Mouse (Mus musculus) hematopoietic stem cell, adult 5-6 weeks (primary cell): ENCODE measurements around the gene Npffr2. TPM values are rescaled to one million over a fixed set of nuclear protein-coding genes. Genes with fewer than 3 reads are reported as not detected.

Experiments
- ATAC-seq, 2 experiments: fragments of 125-278 bp in 1 of 2; replicated peaks in 1 of 2; 2 replicates each; pipeline ENCODE4 v1.8.0; 2016 to 2017; ENCODE audit warnings: inconsistent platforms in 2 of 2, mild to moderate bottlenecking in 2 of 2, moderate number of reproducible peaks in 2 of 2, low read depth in 1 of 2, moderate TSS enrichment in 1 of 2; ENCODE audit not compliant: low FRiP score in 2 of 2, poor library complexity in 2 of 2, severe bottlenecking in 2 of 2, insufficient read depth in 1 of 2, low TSS enrichment in 1 of 2
- total RNA-seq: library from RNA; stranded (forward); fragments of 172-1452, 232-1000 nt; gene quantifications from 2 replicates; pipeline ENCODE4 v1.2.3, GENCODE M21; 2017

Npffr2 gene
- total RNA-seq, 1 experiment from 2014 or later, result not detected

GRCm38 (mm10) chr5:89611322-89612015 is 84.2 kb downstream of the Npffr2 start:
- no peak for ATAC-seq

DNA sequence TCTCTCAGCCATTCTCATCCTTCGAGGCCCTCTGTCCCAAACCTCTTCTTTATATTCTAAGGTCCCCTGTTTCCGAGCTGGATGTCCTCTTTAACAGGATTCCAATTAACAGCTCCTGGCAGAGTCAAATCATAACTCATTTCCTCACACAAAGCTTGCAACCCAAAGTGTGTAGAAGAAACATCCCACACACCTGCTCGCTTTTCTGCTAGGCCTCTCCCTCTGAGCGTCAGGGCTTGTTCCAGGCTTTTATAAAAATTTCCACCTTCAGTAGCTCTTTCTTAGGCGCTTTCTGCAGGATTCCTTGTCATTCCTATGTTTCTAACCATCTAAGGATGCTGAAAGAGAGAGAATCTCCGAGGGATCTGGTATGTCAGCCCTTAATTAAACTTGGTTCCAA is 85.0 kb downstream of the Npffr2 start:
- no peak for ATAC-seq

DNA sequence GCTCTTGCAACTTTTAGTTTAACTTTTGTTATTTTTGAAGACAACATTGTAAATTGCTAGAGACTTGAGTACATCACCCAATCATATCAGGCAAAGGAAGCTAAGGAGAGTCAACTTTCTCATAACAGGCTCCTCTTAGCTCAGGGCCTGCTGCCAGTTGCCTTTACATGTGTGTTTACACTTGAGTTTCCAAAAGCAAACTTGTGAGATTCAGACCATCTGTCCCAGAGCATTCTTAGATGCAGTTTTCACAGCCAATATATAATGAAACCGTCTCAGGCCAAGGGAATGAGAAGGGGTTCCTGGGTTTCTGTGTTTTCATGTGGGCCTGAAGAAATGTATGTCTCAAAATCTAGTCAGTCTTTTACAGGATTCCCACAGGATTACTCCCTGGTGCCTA is 104.4 kb downstream of the Npffr2 start:
- no peak for ATAC-seq

Other genes starting within 250 kb of the Npffr2 start
- not detected in 2 replicates for gene Gc, start 69.5 kb upstream of the Npffr2 start, total RNA-seq